Mouse (Mus musculus): ENCODE data around the gene Smim6. TPM values are rescaled to one million over a fixed set of nuclear protein-coding genes. Genes with fewer than 3 reads are reported as not detected.

The Smim6 gene
- polyA plus RNA-seq (2016; fragmentation: Nextera tagmentation; extraction: Ambion mirVana): 1.0 and 1.1 TPM in 2 replicates

DNA sequence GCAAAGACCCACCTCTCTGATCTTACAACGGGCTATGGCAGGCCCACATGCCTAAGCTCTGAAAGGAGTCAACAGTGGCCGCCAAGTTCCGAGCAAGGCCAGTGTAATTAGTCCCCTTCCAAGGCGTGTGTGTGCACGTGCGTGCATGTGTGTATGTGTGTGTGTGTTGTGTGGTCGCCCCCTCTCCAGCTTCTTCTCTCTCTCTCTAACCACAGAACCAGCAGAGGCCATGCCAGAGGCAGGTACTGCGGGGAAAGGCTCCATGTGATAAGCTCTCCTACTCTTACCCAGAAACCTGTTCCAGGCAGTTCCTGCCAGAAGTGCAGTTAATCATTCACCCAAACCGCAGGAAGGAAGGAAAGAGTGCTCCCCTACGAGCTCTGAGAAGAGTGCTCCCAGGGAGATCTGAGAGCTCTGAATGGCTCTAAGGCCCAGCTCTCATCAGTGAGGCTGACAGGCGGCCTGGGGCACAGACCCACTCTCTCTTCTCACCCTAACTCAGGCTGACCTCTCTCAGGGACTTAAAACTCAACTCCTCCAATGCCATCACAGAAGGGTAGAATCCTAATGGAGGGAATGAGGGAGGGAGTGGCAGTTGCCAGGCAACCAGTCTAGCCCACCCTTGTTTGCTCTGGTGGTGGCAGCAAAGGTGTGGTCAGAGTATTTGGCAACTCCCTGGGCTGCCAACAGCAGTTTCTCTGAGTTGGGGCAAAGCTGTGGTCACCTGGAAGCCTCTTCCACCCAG is at the start of gene Smim6:
Smim6 (plus strand) TSS at position 386 of the 745 bp plus-strand sequence.
- WGBS: 79% methylated on average over 11 of the region's 11 CpGs
- Histone ChIP-seq H3K9me3 (replicated peaks) (no peaks in the 10 kb centered on the region), H3K36me3 (peaks cover 63% of the 10 kb centered on the region), H3K27me3 (ENCODE audit: low read depth, poor library complexity, severe bottlenecking) (no peaks in the 10 kb centered on the region), H3K4me3 (no peak within 1 kb of the TSS), H3K27ac (no peak within 1 kb of the TSS), H3K4me1 (no peaks in the 10 kb centered on the region)
- DNase-seq (ENCODE audit: low spot score): no peak

DNA sequence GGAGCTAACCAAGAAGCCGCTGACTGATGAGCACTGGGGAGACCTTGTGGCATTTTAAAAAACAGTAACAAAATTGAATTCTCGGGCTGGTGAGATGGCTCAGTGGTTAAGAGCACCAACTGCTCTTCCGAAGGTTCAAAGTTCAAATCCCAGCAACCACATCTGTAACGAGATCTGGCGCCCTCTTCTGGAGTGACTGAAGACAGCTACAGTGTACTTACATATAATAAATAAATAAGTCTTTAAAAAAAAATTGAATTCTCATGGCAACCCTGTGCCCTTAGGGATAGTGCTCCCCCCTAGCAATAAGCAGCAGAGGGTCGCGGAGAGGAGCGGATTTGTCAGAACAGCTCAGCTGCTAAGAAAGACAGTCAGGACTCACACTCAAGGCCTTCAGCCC is 47.9 kb upstream of the Smim6 start:
- WGBS: 89% methylated on average over 8 of the region's 8 CpGs
- no peaks in the 10 kb centered on the region for H3K36me3 ChIP-seq
- H3K27me3 ChIP-seq (ENCODE audit: low read depth, poor library complexity, severe bottlenecking): peaks cover 38% of the 10 kb centered on the region

DNA sequence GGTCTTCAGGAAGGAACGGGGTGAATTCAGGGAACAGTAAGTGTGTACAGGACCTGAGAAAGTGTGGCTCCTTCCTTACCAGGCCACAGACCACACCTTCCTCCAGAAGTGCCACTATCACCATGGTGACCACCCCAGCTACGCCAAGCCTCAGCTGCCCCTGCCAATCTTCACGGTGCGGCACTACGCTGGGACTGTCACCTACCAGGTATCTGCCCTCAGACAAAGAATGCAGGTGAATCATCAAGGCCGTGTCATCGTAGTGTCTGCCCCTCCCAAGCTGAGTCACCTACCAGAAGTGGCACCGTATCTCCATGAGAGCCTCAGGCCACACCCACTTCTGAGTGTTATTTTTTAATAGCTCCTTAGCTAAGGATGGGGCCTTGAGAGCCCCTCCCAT is 42.4 kb upstream of the Smim6 start:
- no peaks in the 10 kb centered on the region for H3K9me3 ChIP-seq (replicated peaks)
- H3K4me3 ChIP-seq: no peak overlapping the region
- no peak for DNase-seq (ENCODE audit: low spot score)
- no peaks in the 10 kb centered on the region for H3K27me3 ChIP-seq (ENCODE audit: low read depth, poor library complexity, severe bottlenecking)
- no peak overlapping the region for H3K27ac ChIP-seq
- no peaks in the 10 kb centered on the region for H3K36me3 ChIP-seq
- H3K4me1 ChIP-seq: peaks cover 13% of the 10 kb centered on the region; the same call in 1 of the 2 replicates
- WGBS: 94% methylated on average over 8 of the region's 8 CpGs

More for the DNA sequence above, 47.9 kb upstream of the Smim6 start:
- Histone ChIP-seq H3K9me3 (replicated peaks) (no peaks in the 10 kb centered on the region), H3K4me3 (no peak overlapping the region), H3K27ac (no peak overlapping the region), H3K4me1 (peaks cover 27% of the 10 kb centered on the region)
- DNase-seq (ENCODE audit: low spot score): no peak

DNA sequence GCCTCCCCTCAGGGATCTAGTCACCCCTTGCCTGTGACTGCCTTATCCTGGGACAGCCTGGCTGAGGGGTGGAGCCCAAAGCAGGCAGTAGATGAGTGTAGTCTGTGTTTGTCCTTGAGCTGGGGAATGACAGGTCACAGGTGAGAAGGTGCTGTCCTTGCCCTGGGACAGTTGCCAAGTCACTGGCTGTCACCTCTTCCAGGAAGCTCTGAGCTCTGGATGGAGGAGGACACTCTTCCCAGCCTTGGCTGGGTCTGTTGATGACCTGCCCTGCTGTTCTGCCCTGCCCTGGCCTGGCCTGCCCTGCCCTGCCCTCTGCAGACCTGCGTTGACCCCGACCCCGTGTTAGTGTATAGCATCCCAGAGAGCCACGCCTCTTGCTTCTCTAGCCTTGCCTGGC is 39.4 kb upstream of the Smim6 start:
- peak overlapping the region; percentile 30; the same call in 1 of the 2 replicates for H3K27ac ChIP-seq
- DNase-seq (ENCODE audit: low spot score): no peak
- no peaks in the 10 kb centered on the region for H3K36me3 ChIP-seq
- H3K4me3 ChIP-seq: no peak overlapping the region
- no peaks in the 10 kb centered on the region for H3K27me3 ChIP-seq (ENCODE audit: low read depth, poor library complexity, severe bottlenecking)
- H3K4me1 ChIP-seq: peaks cover 14% of the 10 kb centered on the region
- WGBS: 64% methylated on average over 4 of the region's 4 CpGs
- H3K9me3 ChIP-seq (replicated peaks): no peaks in the 10 kb centered on the region

DNA sequence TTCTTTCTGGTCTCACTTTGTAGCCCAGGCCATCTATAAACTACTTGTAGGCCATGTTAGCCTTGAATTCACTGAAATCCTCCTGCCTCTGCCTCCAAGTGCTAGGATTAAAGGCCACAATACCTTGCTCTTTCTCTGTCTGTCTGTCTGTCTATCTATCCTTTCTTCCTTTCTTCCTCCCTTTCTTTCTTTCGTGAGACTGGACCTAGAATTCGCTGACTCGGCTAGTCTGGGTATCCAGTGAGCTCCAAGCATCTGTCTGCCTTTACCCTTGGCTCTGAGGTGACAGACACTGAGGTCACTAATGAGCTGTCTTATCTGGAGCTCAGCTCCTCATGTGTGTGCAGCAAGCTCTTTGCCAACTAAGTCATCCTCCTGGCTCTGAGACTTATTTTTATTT is 35.9 kb upstream of the Smim6 start:
- Histone ChIP-seq H3K36me3 (no peaks in the 10 kb centered on the region), H3K27me3 (ENCODE audit: low read depth, poor library complexity, severe bottlenecking) (no peaks in the 10 kb centered on the region)

DNA sequence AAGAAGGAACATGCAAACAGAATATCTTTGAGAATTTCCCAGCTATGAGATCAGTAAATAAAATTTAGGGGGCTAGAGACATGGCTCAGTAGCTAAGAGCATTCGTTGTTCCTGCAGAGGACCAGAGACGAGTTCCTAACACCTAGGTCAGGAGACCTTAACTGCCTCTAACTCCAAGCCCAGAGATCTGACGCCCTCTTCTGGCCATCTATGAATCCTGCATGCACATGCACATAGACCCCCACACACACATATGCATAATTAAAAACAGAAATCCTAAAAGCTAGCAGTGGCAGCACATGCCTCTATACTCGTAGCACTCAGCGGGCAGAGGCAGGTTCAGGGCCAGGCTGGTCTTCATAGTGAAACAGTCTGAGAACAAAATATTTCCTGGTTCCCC is 35.4 kb upstream of the Smim6 start:
- 82% methylated on average over 5 of the region's 5 CpGs for WGBS
- no peaks in the 10 kb centered on the region for H3K36me3 ChIP-seq
- peaks cover 14% of the 10 kb centered on the region for H3K4me1 ChIP-seq
- H3K27ac ChIP-seq: no peak overlapping the region
- H3K9me3 ChIP-seq (replicated peaks): no peaks in the 10 kb centered on the region
- no peak overlapping the region for H3K4me3 ChIP-seq
- no peak for DNase-seq (ENCODE audit: low spot score)
- peaks cover 1% of the 10 kb centered on the region; the same call in 1 of the 2 replicates for H3K27me3 ChIP-seq (ENCODE audit: low read depth, poor library complexity, severe bottlenecking)

More for the DNA sequence above, 35.9 kb upstream of the Smim6 start:
- Histone ChIP-seq H3K9me3 (replicated peaks) (no peaks in the 10 kb centered on the region), H3K4me3 (no peak overlapping the region), H3K4me1 (peaks cover 14% of the 10 kb centered on the region), H3K27ac (no peak overlapping the region)
- 90% methylated on average over 3 of the region's 3 CpGs for WGBS
- DNase-seq (ENCODE audit: low spot score): no peak

DNA sequence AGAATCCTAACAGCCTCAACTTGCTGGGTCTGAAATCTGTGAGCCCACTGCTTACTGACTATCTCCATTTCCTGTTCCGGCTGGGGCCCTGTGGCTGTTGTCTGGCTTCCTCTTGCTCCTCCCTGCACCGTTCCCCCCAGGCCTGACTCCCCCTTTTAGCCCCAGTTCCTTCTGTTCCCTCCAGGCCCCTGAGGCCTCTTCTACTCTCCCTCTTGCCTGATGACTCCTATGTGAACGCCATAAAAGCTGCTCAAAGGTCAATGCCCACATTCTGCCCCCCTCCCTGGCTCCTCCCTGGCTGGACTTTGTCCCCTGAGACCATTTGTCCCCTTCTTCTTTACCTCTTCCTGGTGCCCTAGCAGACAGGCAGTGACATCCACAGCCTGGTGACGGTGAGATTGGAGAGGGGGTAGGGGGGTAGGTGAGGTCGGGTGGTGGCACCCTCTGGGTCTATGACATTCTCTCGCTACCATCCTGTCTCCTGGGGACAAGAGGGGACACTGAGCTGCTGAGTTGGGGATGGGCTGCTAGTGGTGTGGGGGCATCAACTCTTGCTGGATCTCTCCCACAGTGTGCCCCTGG is 34.6 kb upstream of the Smim6 start:
- Histone ChIP-seq H3K27me3 (ENCODE audit: low read depth, poor library complexity, severe bottlenecking) (peaks cover 9% of the 10 kb centered on the region), H3K4me3 (no peak overlapping the region), H3K27ac (0 out of 2 replicates have a peak overlapping the region, but pooled peaks have one; percentile 15), H3K36me3 (no peaks in the 10 kb centered on the region), H3K4me1 (peaks cover 11% of the 10 kb centered on the region), H3K9me3 (replicated peaks) (no peaks in the 10 kb centered on the region)
- WGBS: 59% methylated on average over 6 of the region's 6 CpGs
- DNase-seq (ENCODE audit: low spot score): no peak

DNA sequence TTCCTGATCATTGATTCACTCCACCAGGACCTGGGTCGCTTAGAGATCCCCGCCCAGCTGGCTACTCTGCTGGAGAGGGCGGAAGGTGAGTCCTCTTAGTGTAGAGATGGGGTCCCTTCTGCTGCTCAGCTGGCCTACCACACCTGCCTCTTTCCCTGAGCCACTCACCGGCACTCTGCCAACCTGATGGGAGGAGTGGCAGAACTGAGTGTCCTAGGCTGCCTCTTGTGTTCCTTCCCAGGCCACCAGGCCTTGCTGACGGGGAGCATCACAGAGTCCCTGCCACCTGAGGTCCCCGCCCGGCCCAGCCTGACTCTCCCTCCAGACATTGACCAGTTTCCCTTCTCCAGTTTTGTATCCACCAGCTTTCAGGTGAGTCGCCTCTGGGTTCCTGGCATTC is 33.7 kb upstream of the Smim6 start:
- H3K27me3 ChIP-seq (ENCODE audit: low read depth, poor library complexity, severe bottlenecking): peaks cover 17% of the 10 kb centered on the region
- H3K27ac ChIP-seq: no peak overlapping the region
- DNase-seq (ENCODE audit: low spot score): no peak
- no peaks in the 10 kb centered on the region for H3K9me3 ChIP-seq (replicated peaks)
- WGBS: 84% methylated on average over 8 of the region's 8 CpGs
- no peak overlapping the region for H3K4me3 ChIP-seq
- H3K36me3 ChIP-seq: no peaks in the 10 kb centered on the region
- peaks cover 10% of the 10 kb centered on the region for H3K4me1 ChIP-seq

DNA sequence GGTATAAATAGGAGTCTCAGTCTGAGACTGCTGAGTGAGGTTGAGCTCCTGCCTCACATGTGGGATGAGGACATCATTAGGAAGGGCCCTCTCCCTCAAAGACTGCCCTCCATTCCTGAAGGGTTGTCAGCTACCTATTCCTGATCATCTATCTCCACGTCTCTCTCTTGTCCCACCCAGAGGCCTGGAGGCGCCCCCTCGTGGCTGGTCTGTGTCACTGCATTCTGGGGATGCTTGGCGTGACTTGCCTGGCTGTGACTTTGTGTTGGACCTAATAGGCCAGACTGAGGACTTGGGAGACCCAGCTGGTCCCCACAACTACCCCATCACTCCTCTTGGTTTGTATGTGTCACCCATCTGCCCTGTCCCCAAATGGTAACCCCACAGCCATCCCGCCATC is 30.8 kb upstream of the Smim6 start:
- DNase-seq (ENCODE audit: low spot score): peak; percentile 68
- no peaks in the 10 kb centered on the region for H3K9me3 ChIP-seq (replicated peaks)
- H3K4me1 ChIP-seq: peaks cover 16% of the 10 kb centered on the region
- H3K27ac ChIP-seq: no peak overlapping the region
- H3K4me3 ChIP-seq: no peak overlapping the region
- H3K36me3 ChIP-seq: no peaks in the 10 kb centered on the region
- H3K27me3 ChIP-seq (ENCODE audit: low read depth, poor library complexity, severe bottlenecking): peaks cover 32% of the 10 kb centered on the region
- 29% methylated on average over 5 of the region's 5 CpGs for WGBS

DNA sequence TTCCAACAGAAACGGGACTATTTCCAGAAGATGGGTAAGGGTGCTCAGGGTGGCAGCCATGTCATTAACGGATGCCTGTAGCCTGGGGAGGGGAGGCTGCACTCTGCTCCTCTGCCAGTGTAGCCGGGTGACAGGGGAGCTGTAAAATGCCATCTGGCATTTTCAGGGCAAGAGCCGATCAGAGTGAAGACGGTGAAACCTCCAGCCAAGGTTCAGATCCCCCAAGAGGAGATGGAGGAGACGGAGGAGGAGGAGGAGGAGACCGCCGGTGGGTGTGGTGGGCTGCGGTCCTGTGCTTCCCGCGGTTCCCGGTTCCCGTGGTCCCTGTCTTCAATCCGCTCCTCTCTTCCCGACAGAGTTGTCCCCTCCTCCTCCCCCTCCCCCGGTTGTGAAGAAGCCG is 28.6 kb upstream of the Smim6 start:
- Histone ChIP-seq H3K4me3 (no peak overlapping the region), H3K27ac (no peak overlapping the region), H3K4me1 (peaks cover 12% of the 10 kb centered on the region), H3K36me3 (no peaks in the 10 kb centered on the region), H3K27me3 (ENCODE audit: low read depth, poor library complexity, severe bottlenecking) (peaks cover 32% of the 10 kb centered on the region), H3K9me3 (replicated peaks) (no peaks in the 10 kb centered on the region)
- DNase-seq (ENCODE audit: low spot score): no peak
- 22% methylated on average over 17 of the region's 17 CpGs for WGBS

DNA sequence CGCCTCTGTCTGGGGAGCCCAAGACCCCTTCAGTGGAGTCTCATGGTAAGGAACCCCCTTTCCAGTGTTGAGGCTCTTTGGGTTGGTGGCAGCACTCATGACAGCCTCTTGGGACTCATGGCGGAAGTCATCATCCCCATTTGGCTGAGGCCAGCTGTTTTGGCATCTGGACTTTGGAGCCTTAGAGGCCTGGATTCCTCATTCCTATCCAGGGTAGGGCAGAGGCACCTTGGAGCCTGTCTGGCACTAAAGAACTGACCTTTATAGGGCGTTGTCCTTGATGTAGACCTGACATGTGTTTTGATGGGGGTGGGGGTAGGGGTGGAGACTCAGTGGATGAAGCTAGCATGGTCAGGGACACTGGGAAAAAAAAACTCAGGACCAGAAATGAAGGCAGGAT is 27.5 kb upstream of the Smim6 start:
- Histone ChIP-seq H3K4me1 (peaks cover 13% of the 10 kb centered on the region), H3K4me3 (no peak overlapping the region), H3K27me3 (ENCODE audit: low read depth, poor library complexity, severe bottlenecking) (peaks cover 32% of the 10 kb centered on the region), H3K27ac (no peak overlapping the region), H3K36me3 (no peaks in the 10 kb centered on the region), H3K9me3 (replicated peaks) (no peaks in the 10 kb centered on the region)
- no peak for DNase-seq (ENCODE audit: low spot score)
- 95% methylated on average over 3 of the region's 3 CpGs for WGBS

DNA sequence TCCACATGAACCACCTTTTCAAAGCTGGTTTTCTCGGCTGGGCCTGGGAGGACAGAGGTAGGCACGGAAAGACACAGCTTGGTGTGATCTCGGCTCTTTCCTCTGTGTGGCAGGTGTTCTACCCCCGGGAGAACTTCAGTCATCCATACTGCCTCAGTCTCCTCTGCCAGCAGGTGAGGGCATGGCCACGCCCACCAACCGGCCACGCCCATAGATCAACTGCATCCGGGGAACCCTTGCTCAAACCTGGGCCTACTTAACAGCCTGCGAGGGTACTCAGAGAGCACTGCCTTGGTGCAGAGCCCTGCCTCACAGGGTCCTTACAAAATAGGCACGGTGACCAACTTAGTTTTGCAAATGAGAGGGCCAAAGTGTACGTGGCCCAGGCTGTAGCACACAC is 26.5 kb upstream of the Smim6 start:
- peaks cover 13% of the 10 kb centered on the region for H3K4me1 ChIP-seq
- no peak overlapping the region for H3K27ac ChIP-seq
- no peak for DNase-seq (ENCODE audit: low spot score)
- H3K27me3 ChIP-seq (ENCODE audit: low read depth, poor library complexity, severe bottlenecking): peaks cover 32% of the 10 kb centered on the region
- no peaks in the 10 kb centered on the region for H3K36me3 ChIP-seq
- H3K9me3 ChIP-seq (replicated peaks): no peaks in the 10 kb centered on the region
- 71% methylated on average over 11 of the region's 11 CpGs for WGBS
- no peak overlapping the region for H3K4me3 ChIP-seq

DNA sequence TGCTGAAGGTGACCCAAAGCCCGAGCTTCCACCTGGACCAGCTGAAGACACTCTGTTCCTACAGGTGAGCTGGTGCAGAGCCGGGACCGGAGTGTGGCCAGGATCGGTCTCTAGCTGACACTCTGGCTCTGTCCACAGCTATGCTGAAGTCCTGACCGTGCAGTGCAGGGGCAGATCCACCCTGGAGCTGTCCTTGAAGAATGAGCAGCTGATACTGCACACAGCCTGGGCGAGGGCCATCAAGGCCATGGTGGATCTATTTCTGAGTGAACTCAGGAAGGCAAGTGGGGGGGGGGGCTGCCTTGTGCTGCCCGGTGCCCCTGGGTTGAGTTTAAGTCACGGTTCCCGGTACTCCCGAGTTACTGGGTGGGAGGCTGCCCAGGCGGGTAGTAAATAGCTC is 25.4 kb upstream of the Smim6 start:
- WGBS: 89% methylated on average over 11 of the region's 11 CpGs
- H3K4me3 ChIP-seq: no peak overlapping the region
- no peak for DNase-seq (ENCODE audit: low spot score)
- H3K9me3 ChIP-seq (replicated peaks): no peaks in the 10 kb centered on the region
- no peak overlapping the region for H3K27ac ChIP-seq
- peaks cover 31% of the 10 kb centered on the region for H3K27me3 ChIP-seq (ENCODE audit: low read depth, poor library complexity, severe bottlenecking)
- peaks cover 16% of the 10 kb centered on the region for H3K4me1 ChIP-seq
- no peaks in the 10 kb centered on the region for H3K36me3 ChIP-seq
